Mouse (Mus musculus): ENCODE measurements around the gene Olfr307. TPM values are rescaled to one million over a fixed set of nuclear protein-coding genes. Genes with fewer than 3 reads are reported as not detected.

The Olfr307 gene
- polyA plus RNA-seq, 1 experiment = not detected

GRCm38 (mm10) chr7:86344253-86344652, 6.9 kb upstream of the Olfr307 start:
- H3ac ChIP-seq (ENCODE audit: control insufficient read depth, insufficient read length) = no peak overlapping the region
- no peaks in the 10 kb centered on the region for H3K27me3 ChIP-seq (ENCODE audit: control insufficient read depth, insufficient read depth, insufficient read length)
- H3K4me2 ChIP-seq (ENCODE audit: low read depth) = no peak overlapping the region
- H3K4me3 ChIP-seq = no peak overlapping the region
- no peaks in the 10 kb centered on the region for H3K79me2 ChIP-seq (ENCODE audit: control insufficient read depth, insufficient read depth)
- no peak for TF ChIP-seq POLR2AphosphoS2 (IDR thresholded peaks at IDR 0.05; ENCODE audit: insufficient read length, low read depth)
- TF ChIP-seq MAX (IDR thresholded peaks at IDR 0.05; ENCODE audit: low read depth) = no peak
- TF ChIP-seq SRF (IDR thresholded peaks at IDR 0.05; ENCODE audit: control insufficient read depth, insufficient read length, low read depth) = no peak
- TF ChIP-seq MYOG (IDR thresholded peaks at IDR 0.05; ENCODE audit: control insufficient read depth in 1 of 3, insufficient read depth in 1 of 3, insufficient read length in 2 of 3, low read depth in 2 of 3) = no peak
- TF ChIP-seq CEBPB (IDR thresholded peaks at IDR 0.05; ENCODE audit: insufficient read depth, poor library complexity, severe bottlenecking) = no peak
- no peak for TF ChIP-seq TCF3 (IDR thresholded peaks at IDR 0.05; ENCODE audit: insufficient read length, low read depth)
- no peak for TF ChIP-seq POLR2A (IDR thresholded peaks at IDR 0.05; ENCODE audit: insufficient read length, low read depth)
- no peak for TF ChIP-seq REST (IDR thresholded peaks at IDR 0.05; ENCODE audit: insufficient read depth, insufficient read length)
- H3K36me3 ChIP-seq (ENCODE audit: control insufficient read depth, insufficient read depth) = no peaks in the 10 kb centered on the region

GRCm38 (mm10) chr7:86342881-86343565, 5.6 kb upstream of the Olfr307 start:
- Histone ChIP-seq H3K4me2 (ENCODE audit: low read depth) (no peak overlapping the region), H3K79me2 (ENCODE audit: control insufficient read depth, insufficient read depth) (no peaks in the 10 kb centered on the region), H3ac (ENCODE audit: control insufficient read depth, insufficient read length) (no peak overlapping the region), H3K36me3 (ENCODE audit: control insufficient read depth, insufficient read depth) (no peaks in the 10 kb centered on the region), H3K4me3 (no peak overlapping the region), H3K27me3 (ENCODE audit: control insufficient read depth, insufficient read depth, insufficient read length) (no peaks in the 10 kb centered on the region)
- TF ChIP-seq REST (IDR thresholded peaks at IDR 0.05; ENCODE audit: insufficient read depth, insufficient read length) = no peak
- no peak for TF ChIP-seq MYOG (IDR thresholded peaks at IDR 0.05; ENCODE audit: control insufficient read depth in 1 of 3, insufficient read depth in 1 of 3, insufficient read length in 2 of 3, low read depth in 2 of 3)
- no peak for TF ChIP-seq E2F4 (IDR thresholded peaks at IDR 0.05; ENCODE audit: insufficient read depth)
- no peak for TF ChIP-seq POLR2AphosphoS2 (IDR thresholded peaks at IDR 0.05; ENCODE audit: insufficient read length, low read depth)
- TF ChIP-seq CEBPB (IDR thresholded peaks at IDR 0.05; ENCODE audit: insufficient read depth, poor library complexity, severe bottlenecking) = no peak
- TF ChIP-seq POLR2A (IDR thresholded peaks at IDR 0.05; ENCODE audit: insufficient read length, low read depth) = no peak
- TF ChIP-seq TCF12 (IDR thresholded peaks at IDR 0.05; ENCODE audit: insufficient read depth, poor library complexity, severe bottlenecking) = no peak
- no peak for TF ChIP-seq MAX (IDR thresholded peaks at IDR 0.05; ENCODE audit: low read depth)

DNA sequence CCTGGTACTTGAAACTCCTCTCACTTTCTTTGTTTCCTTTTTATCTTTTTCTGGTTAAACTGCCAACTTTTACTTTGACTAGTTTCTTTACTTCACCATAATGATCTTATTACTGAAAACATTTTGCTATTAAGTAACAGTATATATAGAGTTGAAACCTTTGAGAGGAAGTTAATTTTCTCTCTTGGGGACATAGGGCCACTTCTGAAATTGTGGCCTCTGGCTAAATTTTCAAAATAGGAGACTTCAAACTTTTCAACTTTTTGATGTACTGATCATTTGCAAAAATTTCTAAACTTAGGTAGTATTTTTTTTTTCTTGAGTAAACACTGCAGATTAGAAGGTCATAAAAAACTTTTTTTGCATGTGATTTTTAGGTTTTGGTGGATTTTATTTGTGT, 11.9 kb downstream of the Olfr307 start, which contains the start of gene Olfr308:
Olfr308 (minus strand) TSS at position 101 of the 400 bp plus-strand sequence.
- Histone ChIP-seq H3K4me3 (no peak within 1 kb of the TSS), H3K36me3 (ENCODE audit: control insufficient read depth, insufficient read depth) (no peaks in the 10 kb centered on the region), H3ac (ENCODE audit: control insufficient read depth, insufficient read length) (no peak within 1 kb of the TSS), H3K27me3 (ENCODE audit: control insufficient read depth, insufficient read depth, insufficient read length) (no peaks in the 10 kb centered on the region), H3K79me2 (ENCODE audit: control insufficient read depth, insufficient read depth) (no peaks in the 10 kb centered on the region), H3K4me2 (ENCODE audit: low read depth) (no peak within 1 kb of the TSS)
- TF ChIP-seq TCF12 (IDR thresholded peaks at IDR 0.05; ENCODE audit: insufficient read depth, poor library complexity, severe bottlenecking) (no peak), POLR2AphosphoS2 (IDR thresholded peaks at IDR 0.05; ENCODE audit: insufficient read length, low read depth) (no peak), POLR2A (IDR thresholded peaks at IDR 0.05; ENCODE audit: insufficient read length, low read depth) (no peak), SRF (IDR thresholded peaks at IDR 0.05; ENCODE audit: control insufficient read depth, insufficient read length, low read depth) (no peak), MYOD1 (IDR thresholded peaks at IDR 0.05; ENCODE audit: control insufficient read depth in 1 of 3, insufficient read length in 2 of 3, low read depth in 2 of 3) (no peak), E2F4 (IDR thresholded peaks at IDR 0.05; ENCODE audit: insufficient read depth) (no peak), MAX (IDR thresholded peaks at IDR 0.05; ENCODE audit: low read depth) (no peak), CEBPB (IDR thresholded peaks at IDR 0.05; ENCODE audit: insufficient read depth, poor library complexity, severe bottlenecking) (no peak), REST (IDR thresholded peaks at IDR 0.05; ENCODE audit: insufficient read depth, insufficient read length) (no peak), TCF3 (IDR thresholded peaks at IDR 0.05; ENCODE audit: insufficient read length, low read depth) (no peak), MYOG (IDR thresholded peaks at IDR 0.05; ENCODE audit: control insufficient read depth in 1 of 3, insufficient read depth in 1 of 3, insufficient read length in 2 of 3, low read depth in 2 of 3) (no peak), USF1 (IDR thresholded peaks at IDR 0.05; ENCODE audit: low read depth) (no peak)

GRCm38 (mm10) chr7:86321323-86321722, 16.1 kb downstream of the Olfr307 start:
- H3K36me3 ChIP-seq (ENCODE audit: control insufficient read depth, insufficient read depth) = no peaks in the 10 kb centered on the region
- no peaks in the 10 kb centered on the region for H3K79me2 ChIP-seq (ENCODE audit: control insufficient read depth, insufficient read depth)
- H3K4me3 ChIP-seq = no peak overlapping the region
- no peak overlapping the region for H3ac ChIP-seq (ENCODE audit: control insufficient read depth, insufficient read length)
- no peaks in the 10 kb centered on the region for H3K27me3 ChIP-seq (ENCODE audit: control insufficient read depth, insufficient read depth, insufficient read length)
- no peak overlapping the region for H3K4me2 ChIP-seq (ENCODE audit: low read depth)
- TF ChIP-seq MYOD1 (IDR thresholded peaks at IDR 0.05; ENCODE audit: control insufficient read depth in 1 of 3, insufficient read length in 2 of 3, low read depth in 2 of 3) (no peak), POLR2A (IDR thresholded peaks at IDR 0.05; ENCODE audit: insufficient read length, low read depth) (no peak), TCF3 (IDR thresholded peaks at IDR 0.05; ENCODE audit: insufficient read length, low read depth) (no peak), TCF12 (IDR thresholded peaks at IDR 0.05; ENCODE audit: insufficient read depth, poor library complexity, severe bottlenecking) (no peak)

DNA sequence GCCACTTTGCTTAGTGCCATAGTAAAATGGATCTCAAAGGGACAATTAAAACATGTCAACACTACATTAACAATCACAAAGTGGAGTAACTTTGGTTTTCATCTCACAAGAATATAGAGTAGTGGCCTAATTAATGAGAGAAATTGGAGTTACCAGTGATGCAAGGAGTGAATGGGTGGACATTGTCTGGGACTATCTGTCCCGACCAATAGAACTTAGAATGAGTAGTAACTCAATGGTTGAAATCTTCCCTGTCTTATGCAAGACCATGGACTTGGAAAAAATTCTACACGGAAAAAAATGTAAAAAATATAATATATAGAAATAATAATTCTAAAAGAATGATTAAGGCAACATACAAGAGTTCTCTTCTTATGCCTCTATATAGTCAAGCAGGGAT, 23.8 kb downstream of the Olfr307 start, which contains the start of gene Olfr309:
Olfr309 (minus strand) TSS at position 101 of the 400 bp plus-strand sequence.
- H3K4me2 ChIP-seq (ENCODE audit: low read depth) = no peak within 1 kb of the TSS
- H3K27me3 ChIP-seq (ENCODE audit: control insufficient read depth, insufficient read depth, insufficient read length) = no peaks in the 10 kb centered on the region
- H3K4me3 ChIP-seq = no peak within 1 kb of the TSS
- H3K36me3 ChIP-seq (ENCODE audit: control insufficient read depth, insufficient read depth) = no peaks in the 10 kb centered on the region
- TF ChIP-seq MYOD1 (IDR thresholded peaks at IDR 0.05; ENCODE audit: control insufficient read depth in 1 of 3, insufficient read length in 2 of 3, low read depth in 2 of 3) (no peak), TCF3 (IDR thresholded peaks at IDR 0.05; ENCODE audit: insufficient read length, low read depth) (no peak), E2F4 (IDR thresholded peaks at IDR 0.05; ENCODE audit: insufficient read depth) (no peak), REST (IDR thresholded peaks at IDR 0.05; ENCODE audit: insufficient read depth, insufficient read length) (no peak), POLR2A (IDR thresholded peaks at IDR 0.05; ENCODE audit: insufficient read length, low read depth) (no peak), SRF (IDR thresholded peaks at IDR 0.05; ENCODE audit: control insufficient read depth, insufficient read length, low read depth) (no peak), USF1 (IDR thresholded peaks at IDR 0.05; ENCODE audit: low read depth) (no peak), TCF12 (IDR thresholded peaks at IDR 0.05; ENCODE audit: insufficient read depth, poor library complexity, severe bottlenecking) (no peak), MYOG (IDR thresholded peaks at IDR 0.05; ENCODE audit: control insufficient read depth in 1 of 3, insufficient read depth in 1 of 3, insufficient read length in 2 of 3, low read depth in 2 of 3) (no peak), MAX (IDR thresholded peaks at IDR 0.05; ENCODE audit: low read depth) (no peak), CEBPB (IDR thresholded peaks at IDR 0.05; ENCODE audit: insufficient read depth, poor library complexity, severe bottlenecking) (no peak), POLR2AphosphoS2 (IDR thresholded peaks at IDR 0.05; ENCODE audit: insufficient read length, low read depth) (no peak)
- H3K79me2 ChIP-seq (ENCODE audit: control insufficient read depth, insufficient read depth) = no peaks in the 10 kb centered on the region
- H3ac ChIP-seq (ENCODE audit: control insufficient read depth, insufficient read length) = no peak within 1 kb of the TSS
